Mouse (Mus musculus) stomach, embryonic 14.5 days (tissue): ENCODE measurements around the gene Rusc1. TPM values are rescaled to one million over a fixed set of nuclear protein-coding genes. Genes with fewer than 3 reads are reported as not detected.
A peak's percentile ranks its signal among the peaks of the same experiment; 100 is the strongest.

Experiments used
- ATAC-seq: fragments of 200-750 bp; cut with Nextera tagmentation; 2 replicates; pipeline ENCODE4 v1.8.0; 2017; ENCODE audit warnings: low read depth, moderate TSS enrichment; ENCODE audit not compliant: insufficient number of reproducible peaks, insufficient read depth, low FRiP score
- H3K27ac ChIP-seq: fragments of 300-500 bp; sonication (generic); 2 replicates; pipeline ENCODE4 v1.5.1; 2014; ENCODE audit warnings: mild to moderate bottlenecking, low read length, moderate library complexity, mixed read lengths
- H3K27me3 ChIP-seq: fragments of 300-500 bp; sonication (generic); 2 replicates; pipeline ENCODE4 v1.6.1; 2014; ENCODE audit warnings: low read length, control low read depth, mixed read lengths; ENCODE audit not compliant: control insufficient read depth, insufficient read depth
- H3K36me3 ChIP-seq: fragments of 300-500 bp; sonication (generic); 2 replicates; pipeline ENCODE4 v1.6.1; 2014; ENCODE audit warnings: mild to moderate bottlenecking, control low read depth, low read length, moderate library complexity, mixed read lengths; ENCODE audit not compliant: control insufficient read depth, insufficient read depth
- H3K4me1 ChIP-seq: fragments of 300-500 bp; sonication (generic); 2 replicates; pipeline ENCODE4 v1.6.1; 2014; ENCODE audit warnings: low read length, control low read depth, mixed read lengths; ENCODE audit not compliant: control insufficient read depth, insufficient read depth
- H3K4me2 ChIP-seq: fragments of 300-500 bp; sonication (generic); replicated peaks from 2 replicates; pipeline ENCODE4 v1.6.1; 2014; ENCODE audit warnings: low read depth, low read length, control low read depth
- H3K4me3 ChIP-seq: fragments of 300-500 bp; sonication (generic); 2 replicates; pipeline ENCODE4 v1.5.1; 2014; ENCODE audit warnings: low read depth, low read length, control low read depth
- H3K9ac ChIP-seq: fragments of 300-500 bp; sonication (generic); replicated peaks from 2 replicates; pipeline ENCODE4 v1.6.1; 2014; ENCODE audit warnings: low read depth, mild to moderate bottlenecking, control low read depth, low read length, moderate library complexity, mixed read lengths
- H3K9me3 ChIP-seq: fragments of 300-500 bp; sonication (generic); 2 replicates; pipeline ENCODE4 v1.6.1; 2016; ENCODE audit warnings: low read depth, low read length, control low read depth; ENCODE audit not compliant: control insufficient read depth
- WGBS: fragments of 180-500 bp; shearing (Covaris S2); extraction: QIAGEN DNeasy Blood & Tissue Kit; methylation state at CpG from one replicate; pipeline ENCODE4 v1.1.7; 2014; 5-methylcytosine and 5-hydroxymethylcytosine counted together
- polyA plus RNA-seq: library from polyadenylated mRNA; unstranded; fragments of >200 nt; fragmentation: Nextera tagmentation; extraction: Ambion mirVana; gene quantifications from 2 replicates; pipeline ENCODE4 v1.2.1, GENCODE M21; 2014

The Rusc1 gene
- 19.2 and 19.5 TPM in 2 replicates for polyA plus RNA-seq

DNA sequence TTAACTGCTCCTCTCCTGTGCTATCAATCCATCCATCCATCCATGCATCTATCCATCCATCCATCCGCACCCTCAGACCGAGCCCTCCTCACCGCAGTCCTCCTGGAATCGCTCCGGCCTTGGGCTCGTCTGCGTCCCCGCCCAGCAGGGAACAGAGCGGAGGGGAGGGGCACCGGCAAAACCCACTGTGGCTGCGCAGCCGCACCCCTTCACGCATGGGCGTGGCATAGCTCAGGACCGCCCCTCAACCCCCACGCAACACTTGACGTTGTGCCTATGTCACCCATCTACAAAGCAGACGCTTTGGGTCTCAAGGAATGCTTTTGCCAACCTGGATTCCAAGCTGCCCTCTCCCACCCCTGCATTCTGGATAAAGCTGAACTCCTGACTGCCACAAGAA is at the start of gene Rusc1:
Gene Rusc1 (minus strand): TSS at position 137 of the 400 bp plus-strand sequence.
- Histone ChIP-seq H3K27me3 (no peaks in the 10 kb centered on the region), H3K4me1 (peaks cover 15% of the 10 kb centered on the region), H3K9me3 (no peaks in the 10 kb centered on the region), H3K9ac (no peak within 1 kb of the TSS; the same call in 1 of the 2 replicates), H3K27ac (no peak within 1 kb of the TSS), H3K4me2 (peak within 1 kb of the TSS; percentile 41), H3K36me3 (peaks cover 19% of the 10 kb centered on the region), H3K4me3 (peak within 1 kb of the TSS; percentile 33)
- WGBS = 1% methylated on average over 18 of the region's 18 CpGs
- ATAC-seq = peak; percentile 51; the same call in 1 of the 2 replicates

DNA sequence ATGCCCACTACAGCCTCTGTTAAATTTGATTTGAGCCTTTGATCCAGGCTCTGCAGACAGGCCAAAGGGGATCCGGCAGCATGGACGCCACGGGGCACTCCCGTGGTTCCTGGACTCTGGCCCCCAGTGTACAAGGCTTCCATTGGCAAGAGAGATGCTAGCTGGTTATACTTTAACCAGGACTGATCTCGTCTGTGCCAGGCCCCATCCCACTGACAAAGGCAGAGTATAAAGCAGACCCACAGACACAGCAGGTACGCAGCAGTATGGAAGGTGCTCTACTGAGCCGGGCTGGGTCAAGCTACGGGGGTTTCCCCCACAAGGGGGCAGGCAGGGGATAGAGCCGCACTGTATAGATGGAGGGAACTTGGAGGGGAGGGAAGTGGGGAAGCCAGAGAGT is 43.3 kb upstream of the Rusc1 start:
- WGBS = 30% methylated on average over 9 of the region's 9 CpGs
- no peaks in the 10 kb centered on the region for H3K27me3 ChIP-seq
- no peaks in the 10 kb centered on the region for H3K9me3 ChIP-seq
- H3K36me3 ChIP-seq = no peaks in the 10 kb centered on the region
- H3K27ac ChIP-seq = no peak overlapping the region
- no peak overlapping the region for H3K4me3 ChIP-seq
- peak; percentile 86 for ATAC-seq
- no peak overlapping the region for H3K9ac ChIP-seq
- H3K4me1 ChIP-seq = no peaks in the 10 kb centered on the region
- H3K4me2 ChIP-seq = no peak overlapping the region

DNA sequence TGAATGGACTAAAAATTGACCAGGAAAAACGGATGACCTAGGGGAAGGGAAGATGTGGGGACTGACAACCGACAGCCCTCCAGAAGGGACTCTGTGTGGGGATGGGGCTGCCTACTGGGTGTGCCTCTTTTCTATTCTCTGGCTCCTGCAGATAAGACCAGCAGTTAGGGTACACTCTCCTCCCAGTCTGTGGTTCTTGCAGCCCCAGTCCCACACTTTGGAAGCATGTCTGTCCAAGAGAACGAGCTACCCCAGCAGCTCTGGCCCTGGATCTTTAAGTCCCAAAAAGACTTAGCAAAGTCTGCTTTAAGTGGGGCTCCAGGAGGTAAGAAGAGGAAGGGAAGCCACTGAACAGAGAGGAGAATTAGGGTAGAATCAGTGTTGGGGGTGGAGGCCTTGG is 42.8 kb upstream of the Rusc1 start, which contains the start of gene Pklr:
Gene Pklr (plus strand): TSS at position 185 of the 400 bp plus-strand sequence.
- 0 out of 2 replicates have a peak within 1 kb of the TSS, but pooled peaks have one; percentile 10 for H3K4me2 ChIP-seq
- H3K9ac ChIP-seq = no peak within 1 kb of the TSS
- ATAC-seq = no peak
- H3K9me3 ChIP-seq = no peaks in the 10 kb centered on the region
- no peaks in the 10 kb centered on the region for H3K27me3 ChIP-seq
- no peaks in the 10 kb centered on the region for H3K4me1 ChIP-seq
- WGBS = 67% methylated on average over 3 of the region's 3 CpGs
- no peak within 1 kb of the TSS for H3K4me3 ChIP-seq
- H3K27ac ChIP-seq = no peak within 1 kb of the TSS
- H3K36me3 ChIP-seq = no peaks in the 10 kb centered on the region

DNA sequence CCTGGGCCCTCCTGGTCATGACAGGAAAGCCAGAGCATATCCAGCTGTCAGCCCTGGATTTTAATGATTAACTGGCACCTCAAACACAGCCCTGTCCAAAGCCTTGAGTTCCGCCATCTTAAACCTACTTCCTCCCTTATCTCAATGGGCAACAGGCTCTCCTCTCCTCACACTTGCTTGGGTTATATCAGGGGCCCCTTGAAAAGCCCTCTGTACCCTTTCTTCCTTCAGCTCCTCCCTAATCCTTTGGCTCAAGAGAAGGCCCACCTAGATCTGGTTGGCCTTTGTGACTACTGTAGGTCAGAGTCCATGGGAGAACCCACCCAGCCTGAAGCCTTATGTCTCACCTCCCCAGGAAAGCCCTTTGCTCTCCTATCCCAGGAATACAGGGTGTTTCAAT is 40.6 kb upstream of the Rusc1 start:
- Histone ChIP-seq H3K4me3 (no peak overlapping the region), H3K9ac (no peak overlapping the region), H3K4me1 (no peaks in the 10 kb centered on the region), H3K9me3 (no peaks in the 10 kb centered on the region), H3K27me3 (no peaks in the 10 kb centered on the region), H3K4me2 (no peak overlapping the region), H3K36me3 (no peaks in the 10 kb centered on the region), H3K27ac (no peak overlapping the region)
- ATAC-seq = no peak
- WGBS = 68% methylated on average over 1 of the region's 1 CpGs

DNA sequence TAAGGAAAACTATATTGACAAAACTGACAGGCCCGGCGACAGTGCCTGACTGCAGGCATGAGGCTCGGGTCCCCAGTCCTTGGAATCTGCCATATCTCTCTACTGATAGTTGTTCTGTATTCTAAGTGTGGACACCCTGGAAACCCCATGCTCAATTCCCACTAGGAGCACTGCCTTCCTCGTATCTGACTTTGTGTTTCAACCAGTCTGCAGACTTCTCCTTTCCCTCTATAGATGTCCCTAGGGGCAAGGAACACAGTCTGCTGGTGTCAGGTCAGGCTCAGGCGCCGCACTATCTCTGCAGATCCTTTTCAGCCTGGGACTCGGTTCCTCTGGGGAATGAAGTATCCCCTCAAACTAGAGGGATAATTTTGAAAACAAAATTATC is 39.9 kb upstream of the Rusc1 start:
- 76% methylated on average over 7 of the region's 7 CpGs for WGBS
- no peak for ATAC-seq
- Histone ChIP-seq H3K36me3 (no peaks in the 10 kb centered on the region), H3K4me1 (no peaks in the 10 kb centered on the region), H3K27me3 (no peaks in the 10 kb centered on the region), H3K4me3 (no peak overlapping the region), H3K4me2 (no peak overlapping the region), H3K9ac (no peak overlapping the region), H3K27ac (no peak overlapping the region), H3K9me3 (no peaks in the 10 kb centered on the region)

DNA sequence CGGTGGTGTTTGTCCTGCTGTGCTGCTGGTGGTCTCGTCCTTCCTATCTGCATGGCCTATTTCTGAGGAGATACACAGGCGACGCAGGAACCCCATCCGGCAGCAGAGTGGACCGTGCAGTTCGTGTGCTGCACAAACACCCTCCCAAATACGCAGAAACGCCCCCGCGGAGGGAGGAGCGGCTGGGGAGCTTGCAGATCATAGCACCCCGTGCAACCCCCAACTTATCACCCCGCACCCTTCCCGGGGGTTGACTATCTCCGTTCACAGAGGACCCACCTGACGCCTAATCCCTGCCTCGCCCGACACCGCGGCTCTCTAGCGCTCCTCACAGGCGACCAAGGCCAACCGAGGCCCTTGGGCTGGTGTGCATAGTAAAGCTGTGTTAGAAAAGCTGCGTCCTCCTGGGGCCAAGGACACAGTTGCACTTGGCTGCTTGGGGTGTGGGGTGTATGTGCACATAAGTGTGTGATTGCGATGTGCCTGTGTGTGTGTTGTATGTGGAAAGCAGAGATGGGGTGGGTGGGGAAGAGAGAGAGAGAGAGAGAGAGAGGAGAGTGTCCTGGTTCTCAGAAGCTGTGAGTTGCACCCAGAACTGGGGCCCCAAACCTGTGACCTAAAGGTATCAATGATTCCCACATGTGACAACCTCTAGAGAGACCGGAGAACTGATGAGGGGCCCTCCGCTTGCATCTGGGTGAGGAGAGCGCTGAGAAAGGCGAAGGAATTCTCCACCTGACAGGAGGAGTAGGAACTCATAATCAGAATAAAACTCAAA is 39.4 kb upstream of the Rusc1 start:
- H3K9ac ChIP-seq = no peak overlapping the region
- H3K27me3 ChIP-seq = no peaks in the 10 kb centered on the region
- peak overlapping the region; percentile 52 for H3K4me2 ChIP-seq
- H3K4me1 ChIP-seq = no peaks in the 10 kb centered on the region
- H3K4me3 ChIP-seq = peak overlapping the region; percentile 19
- H3K9me3 ChIP-seq = no peaks in the 10 kb centered on the region
- H3K27ac ChIP-seq = no peak overlapping the region
- no peaks in the 10 kb centered on the region for H3K36me3 ChIP-seq
- WGBS = 13% methylated on average over 30 of the region's 30 CpGs
- peak; percentile 74 for ATAC-seq

DNA sequence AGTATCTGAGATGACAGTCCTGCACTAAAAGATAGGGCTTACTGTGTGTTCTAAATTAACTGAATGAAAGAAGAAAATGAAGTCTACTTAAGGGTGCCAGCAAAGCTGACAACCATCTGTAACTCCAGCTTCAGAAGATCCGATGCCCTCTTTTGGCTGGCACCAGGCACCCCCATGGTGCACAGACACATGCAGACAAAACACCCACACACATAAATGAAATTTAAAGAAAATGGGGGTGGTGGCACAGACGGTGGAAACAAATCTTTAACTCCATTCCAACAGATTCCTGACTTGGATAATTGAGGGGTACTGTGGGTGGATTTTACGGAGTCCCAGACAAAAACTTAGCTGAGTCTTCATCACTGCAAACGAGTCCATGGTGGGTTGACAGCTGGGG is 38.7 kb upstream of the Rusc1 start:
- WGBS = 41% methylated on average over 4 of the region's 4 CpGs
- no peak overlapping the region for H3K27ac ChIP-seq
- ATAC-seq = no peak
- no peaks in the 10 kb centered on the region for H3K4me1 ChIP-seq
- H3K4me3 ChIP-seq = peak overlapping the region; percentile 19; the same call in 1 of the 2 replicates
- H3K4me2 ChIP-seq = peak overlapping the region; percentile 52
- no peaks in the 10 kb centered on the region for H3K27me3 ChIP-seq
- H3K36me3 ChIP-seq = no peaks in the 10 kb centered on the region
- H3K9me3 ChIP-seq = no peaks in the 10 kb centered on the region
- H3K9ac ChIP-seq = no peak overlapping the region

DNA sequence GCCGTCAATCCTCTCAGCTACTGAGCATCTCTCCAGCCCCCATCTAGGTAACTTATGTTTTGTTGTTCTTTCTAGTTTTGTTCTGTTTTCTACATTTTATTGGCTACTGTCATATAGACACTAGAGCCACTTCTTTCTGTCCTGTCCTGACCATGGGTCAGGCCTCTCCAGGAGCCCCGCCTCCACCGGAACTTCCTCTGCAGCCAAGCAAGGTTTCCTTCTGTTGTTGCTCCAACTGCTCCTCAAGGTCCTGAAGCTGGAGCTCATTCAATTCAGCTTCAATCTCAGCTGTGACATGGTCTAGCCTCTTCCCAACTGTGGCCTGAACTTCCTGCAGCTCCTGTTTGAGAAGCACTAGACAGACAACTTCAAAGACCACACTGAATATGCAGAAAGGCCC is 36.8 kb upstream of the Rusc1 start:
- Histone ChIP-seq H3K4me2 (no peak overlapping the region), H3K27ac (no peak overlapping the region), H3K36me3 (no peaks in the 10 kb centered on the region), H3K27me3 (no peaks in the 10 kb centered on the region), H3K9me3 (no peaks in the 10 kb centered on the region), H3K9ac (no peak overlapping the region), H3K4me3 (no peak overlapping the region), H3K4me1 (no peaks in the 10 kb centered on the region)
- ATAC-seq = no peak
- 79% methylated on average over 3 of the region's 3 CpGs for WGBS
